Mouse (Mus musculus) liver, postnatal 0 days (tissue): ENCODE measurements around the gene Gpatch11. TPM values are rescaled to one million over a fixed set of nuclear protein-coding genes. Genes with fewer than 3 reads are reported as not detected.
"Not testable (repeated sequence)": the region's sequence is repeated elsewhere in the genome, so short reads cannot be mapped to it uniquely, and the experiment has no call there.

Experiments used
- ATAC-seq: fragments of 200-750 bp; cut with Nextera tagmentation; 2 replicates; pipeline ENCODE4 v1.8.0; 2017; ENCODE audit warnings: mild to moderate bottlenecking, moderate library complexity
- DNase-seq: peaks from one replicate; pipeline ENCODE4 v3.0.0-alpha.2; 2016
- H3K27ac ChIP-seq: fragments of 300-500 bp; sonication (generic); 2 replicates; pipeline ENCODE4 v1.5.1; 2014; ENCODE audit warnings: antibody characterized with exemption, moderate library complexity, mild to moderate bottlenecking, low read depth
- H3K27me3 ChIP-seq: fragments of 300-500 bp; sonication (generic); 2 replicates; pipeline ENCODE4 v1.6.1; 2014; ENCODE audit warnings: low read length, control low read depth, mixed read lengths; ENCODE audit not compliant: insufficient read depth
- H3K36me3 ChIP-seq: fragments of 300-500 bp; sonication (generic); replicated peaks from 2 replicates; pipeline ENCODE4 v1.6.1; 2014; ENCODE audit warnings: mild to moderate bottlenecking, control low read depth, low read length, moderate library complexity, mixed read lengths; ENCODE audit not compliant: insufficient read depth
- H3K4me1 ChIP-seq: fragments of 300-500 bp; sonication (generic); 2 replicates; pipeline ENCODE4 v1.6.1; 2014; ENCODE audit warnings: antibody characterized with exemption, mild to moderate bottlenecking, control low read depth; ENCODE audit not compliant: insufficient read depth
- H3K4me2 ChIP-seq: fragments of 300-500 bp; sonication (generic); 2 replicates; pipeline ENCODE4 v1.6.1; 2014; ENCODE audit warnings: low read depth, mild to moderate bottlenecking, low read length, moderate library complexity, mixed read lengths
- H3K4me3 ChIP-seq: fragments of 300-500 bp; sonication (generic); 2 replicates; pipeline ENCODE4 v1.5.1; 2014; ENCODE audit warnings: low read depth, low read length
- H3K9ac ChIP-seq: fragments of 300-500 bp; sonication (generic); replicated peaks from 2 replicates; pipeline ENCODE4 v1.6.1; 2014; ENCODE audit warnings: mild to moderate bottlenecking, moderate library complexity
- H3K9me3 ChIP-seq: fragments of 300-500 bp; sonication (generic); 2 replicates; pipeline ENCODE4 v1.6.1; 2016; ENCODE audit warnings: mild to moderate bottlenecking, control low read depth, low read length, mixed read lengths
- CTCF ChIP-seq: sonication (generic); IDR thresholded peaks from 2 replicates; pipeline ENCODE4 v1.5.1; 2016; ENCODE audit warnings: antibody characterized with exemption, low read depth
- EP300 ChIP-seq: IDR thresholded peaks from 2 replicates; pipeline ENCODE4 v1.6.1; 2016; ENCODE audit warnings: antibody characterized with exemption, low read depth, mild to moderate bottlenecking
- WGBS: fragments of 180-500 bp; shearing (Covaris S2); extraction: QIAGEN DNeasy Blood & Tissue Kit; methylation state at CpG from one replicate; pipeline ENCODE4 v1.1.7; 2014; ENCODE audit not compliant: insufficient replicate concordance; 5-methylcytosine and 5-hydroxymethylcytosine counted together
- polyA plus RNA-seq: library from polyadenylated mRNA; unstranded; fragments of >200 nt; fragmentation: Nextera tagmentation; extraction: Ambion mirVana; gene quantifications from 2 replicates; pipeline ENCODE4 v1.2.1, GENCODE M21; 2015

Gene Gpatch11
- 13.9 and 15.8 TPM in 2 replicates for polyA plus RNA-seq

DNA sequence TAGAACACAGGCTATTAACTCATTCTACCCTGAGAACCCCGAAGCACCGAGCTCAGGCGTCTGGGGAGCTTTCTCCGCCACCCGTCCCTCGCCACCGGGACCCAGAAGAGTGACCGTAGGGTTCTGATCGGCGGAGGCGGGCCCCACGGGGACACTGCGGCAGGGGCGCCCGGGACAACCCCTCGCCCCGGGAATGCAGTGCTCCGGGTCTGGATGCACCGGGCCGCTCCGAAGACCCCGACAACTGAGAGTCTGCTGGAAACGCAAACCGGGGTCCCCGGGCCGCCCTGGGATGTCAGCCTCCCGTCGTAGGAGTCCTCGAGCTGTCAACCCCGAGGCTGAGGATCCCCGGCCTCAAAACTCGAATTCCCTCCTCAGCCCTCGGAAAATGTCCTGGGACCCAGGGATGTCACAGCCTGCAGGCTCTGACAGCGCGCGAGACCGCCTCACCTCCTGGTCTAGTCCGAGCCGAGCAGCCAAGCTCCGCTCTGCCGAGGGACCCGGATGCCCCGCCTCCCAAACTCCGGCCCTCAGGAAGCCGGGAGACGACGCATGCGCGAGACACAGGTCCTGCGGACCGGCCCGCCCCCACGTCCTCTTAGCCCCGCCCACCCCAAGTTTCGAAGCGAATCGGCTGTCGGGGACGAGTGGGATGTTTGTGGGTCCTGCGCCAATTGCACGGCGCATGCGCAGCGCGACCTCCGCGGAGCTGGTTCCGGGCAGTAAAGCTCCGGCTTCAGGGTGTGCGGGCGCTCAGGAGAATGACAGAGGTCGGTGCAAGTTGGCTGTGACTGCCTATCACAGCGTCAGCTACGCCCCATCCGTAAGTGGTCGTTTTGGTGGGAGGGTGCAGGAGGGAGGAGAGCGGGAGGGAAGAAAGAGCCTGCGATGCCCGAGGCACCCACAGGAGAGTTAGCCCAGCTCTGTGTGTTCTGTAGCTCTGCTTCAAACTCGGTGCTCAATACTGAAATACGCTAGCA lies at the start of gene Gpatch11, which contains the start of gene Heatr5b:
Gene Gpatch11, plus strand, starts transcription at position 712 of the 980 bp plus-strand sequence.
Gene Heatr5b, minus strand, starts transcription at position 509 of the 980 bp plus-strand sequence.
- Histone ChIP-seq H3K9ac (peak within 1 kb of the TSS; percentile 87), H3K36me3 (peaks cover 11% of the 10 kb centered on the region), H3K4me3 (peak within 1 kb of the TSS; percentile 64), H3K27ac (peak within 1 kb of the TSS; percentile 90), H3K27me3 (no peaks in the 10 kb centered on the region), H3K4me2 (peak within 1 kb of the TSS; percentile 81), H3K9me3 (no peaks in the 10 kb centered on the region), H3K4me1 (peaks cover 10% of the 10 kb centered on the region; the same call in 1 of the 2 replicates)
- peak; percentile 100 for DNase-seq
- WGBS, result under 1% methylated on average over 81 of the region's 81 CpGs
- TF ChIP-seq EP300, result no peak
- no peak for TF ChIP-seq CTCF
- peak; percentile 97 for ATAC-seq

GRCm38 (mm10) chr17:78788273-78788672 lies 47.1 kb upstream of the Gpatch11 start:
- H3K36me3 ChIP-seq, H3K9me3 ChIP-seq, H3K4me2 ChIP-seq, ATAC-seq, H3K9ac ChIP-seq, H3K4me3 ChIP-seq, H3K4me1 ChIP-seq, H3K27ac ChIP-seq, DNase-seq, H3K27me3 ChIP-seq: not testable (repeated sequence)
- TF ChIP-seq CTCF, result peak; percentile 50
- 73% methylated on average over 3 of the region's 3 CpGs for WGBS

GRCm38 (mm10) chr17:78791068-78791689 lies 44.2 kb upstream of the Gpatch11 start:
- DNase-seq, result no peak
- Histone ChIP-seq H3K4me3 (no peak overlapping the region), H3K27ac (no peak overlapping the region; the same call in 1 of the 2 replicates), H3K4me1 (no peaks in the 10 kb centered on the region), H3K9me3 (no peaks in the 10 kb centered on the region), H3K9ac (no peak overlapping the region), H3K4me2 (no peak overlapping the region), H3K27me3 (no peaks in the 10 kb centered on the region), H3K36me3 (peaks cover 20% of the 10 kb centered on the region)
- WGBS, result 67% methylated on average over 7 of the region's 7 CpGs
- no peak for ATAC-seq
- TF ChIP-seq CTCF (no peak), EP300 (no peak)

GRCm38 (mm10) chr17:78791690-78792070 lies 43.7 kb upstream of the Gpatch11 start:
- Histone ChIP-seq H3K27ac (no peak overlapping the region), H3K4me1 (no peaks in the 10 kb centered on the region), H3K4me2 (no peak overlapping the region), H3K9me3 (no peaks in the 10 kb centered on the region), H3K4me3 (no peak overlapping the region), H3K9ac (no peak overlapping the region), H3K36me3 (peaks cover 20% of the 10 kb centered on the region), H3K27me3 (no peaks in the 10 kb centered on the region)
- no peak for DNase-seq
- no peak for ATAC-seq
- WGBS, result 92% methylated on average over 3 of the region's 3 CpGs
- TF ChIP-seq CTCF, result no peak
- no peak for TF ChIP-seq EP300

- TF ChIP-seq CTCF (no peak), EP300 (no peak)
- Histone ChIP-seq H3K9ac (no peak overlapping the region), H3K4me3 (no peak overlapping the region), H3K4me2 (no peak overlapping the region), H3K9me3 (no peaks in the 10 kb centered on the region), H3K36me3 (peaks cover 20% of the 10 kb centered on the region), H3K27ac (no peak overlapping the region), H3K27me3 (no peaks in the 10 kb centered on the region), H3K4me1 (no peaks in the 10 kb centered on the region)
- DNase-seq, result no peak
- 73% methylated on average over 3 of the region's 3 CpGs for WGBS
- no peak for ATAC-seq
Observed at GRCm38 (mm10) chr17:78792122-78792521, 43.2 kb upstream of the Gpatch11 start.

DNA sequence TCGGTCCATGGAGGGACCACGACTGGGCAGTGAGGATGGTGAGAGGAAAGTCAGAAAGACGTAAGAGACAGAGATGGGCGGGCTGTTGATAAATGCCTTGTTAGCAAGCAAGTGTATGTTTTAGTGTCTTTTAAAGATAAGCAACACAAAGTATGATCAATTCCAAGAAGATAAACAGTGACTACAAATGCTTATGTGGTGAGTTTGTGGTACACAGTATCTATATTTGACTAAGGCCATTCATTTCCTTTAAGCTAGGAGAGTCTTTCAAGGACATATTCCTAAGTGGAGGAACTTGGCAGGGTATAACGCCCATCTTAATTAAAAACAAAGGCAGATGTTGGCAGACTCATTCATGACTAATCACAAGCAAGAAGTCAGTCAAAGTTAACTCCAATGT lies 41.0 kb upstream of the Gpatch11 start:
- Histone ChIP-seq H3K9ac (no peak overlapping the region), H3K4me1 (no peaks in the 10 kb centered on the region), H3K4me3 (no peak overlapping the region), H3K4me2 (no peak overlapping the region), H3K27ac (no peak overlapping the region), H3K36me3 (peaks cover 29% of the 10 kb centered on the region), H3K27me3 (no peaks in the 10 kb centered on the region), H3K9me3 (no peaks in the 10 kb centered on the region)
- DNase-seq (no peak), ATAC-seq (peak; percentile 23; the same call in 1 of the 2 replicates)
- TF ChIP-seq EP300 (no peak), CTCF (no peak)
- 64% methylated on average over 5 of the region's 5 CpGs for WGBS
